Mouse (Mus musculus) layer of hippocampus, adult 9-10 months (tissue): ENCODE results near the gene Ppp4r4.
"Not testable (repeated sequence)": the region's sequence is repeated elsewhere in the genome, so short reads cannot be mapped to it uniquely, and the experiment has no call there.

Experiments used
- DNase-seq: peaks from one replicate; pipeline ENCODE4 v3.0.0; 2022; ENCODE audit warnings: low spot score

Gene Ppp4r4

GRCm38 (mm10) chr12:103532649-103533395, 739 bp downstream of the Ppp4r4 start:
- no peak for DNase-seq

- DNase-seq = no peak
Measured at GRCm38 (mm10) chr12:103540429-103540828, 8.3 kb downstream of the Ppp4r4 start.

- DNase-seq = no peak
Measured at GRCm38 (mm10) chr12:103543351-103543750, 11.3 kb downstream of the Ppp4r4 start.

- no peak for DNase-seq
Measured at GRCm38 (mm10) chr12:103544213-103544612, 12.1 kb downstream of the Ppp4r4 start.

DNA sequence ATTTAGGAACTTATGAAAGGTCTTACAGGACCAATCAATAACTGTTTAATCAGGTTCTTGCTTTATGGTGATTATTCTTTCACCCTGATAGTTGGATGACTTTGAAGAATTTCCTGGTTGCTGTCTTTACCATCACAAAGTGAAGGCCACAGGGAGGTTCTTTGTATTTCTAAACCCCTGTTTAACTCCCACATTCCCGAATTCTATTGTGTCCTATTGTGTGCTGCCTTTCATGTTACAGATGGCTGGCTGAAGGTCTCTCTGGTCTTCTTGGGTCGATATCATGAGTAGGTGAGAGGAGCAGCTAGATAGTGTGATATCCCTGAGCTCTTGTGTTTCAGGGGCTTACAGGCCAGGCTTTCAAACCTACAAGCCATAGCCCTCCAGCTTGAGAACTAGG, 15.4 kb downstream of the Ppp4r4 start:
- no peak for DNase-seq

- no peak for DNase-seq
Measured at GRCm38 (mm10) chr12:103548526-103548925, 16.4 kb downstream of the Ppp4r4 start.

DNA sequence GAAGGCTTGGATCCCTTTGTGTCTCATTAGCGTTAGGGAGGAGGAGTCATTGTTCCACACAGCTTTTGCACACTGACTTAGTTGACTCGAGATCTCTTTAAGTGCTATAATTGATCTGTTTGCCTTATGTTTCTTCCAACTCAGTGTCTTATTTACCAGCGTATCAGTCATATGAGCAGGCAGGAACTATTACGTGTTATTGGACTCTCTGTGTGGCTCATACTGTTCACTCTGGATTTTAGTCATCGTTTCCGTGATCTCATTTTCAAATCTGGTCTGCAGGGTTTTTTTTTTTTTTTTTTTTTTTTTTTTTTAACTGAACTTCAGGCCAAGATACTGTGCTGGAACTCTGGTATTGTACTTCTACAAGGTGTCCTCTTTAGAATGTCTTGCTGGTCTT, 18.0 kb downstream of the Ppp4r4 start:
- no peak for DNase-seq

DNA sequence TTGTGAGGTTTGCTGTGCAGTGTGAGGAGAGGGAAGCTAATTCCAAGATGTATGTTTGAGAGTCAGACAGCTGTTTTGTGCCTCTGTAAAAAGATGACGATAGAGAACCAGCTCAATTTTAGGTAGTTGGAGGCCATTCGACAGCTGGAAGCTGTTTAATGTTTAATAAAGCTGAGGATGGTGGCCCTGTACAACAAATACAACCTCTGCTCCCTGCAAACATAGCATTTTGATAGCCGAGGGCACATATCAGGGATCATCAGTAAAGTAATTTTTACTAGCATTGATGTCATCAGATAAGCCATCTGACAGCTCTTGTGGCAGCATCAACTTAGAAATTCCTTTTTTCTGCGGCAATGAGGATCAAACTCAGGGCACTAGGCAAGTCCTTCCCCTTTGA, 19.3 kb downstream of the Ppp4r4 start:
- DNase-seq = no peak

- DNase-seq = no peak
Measured at GRCm38 (mm10) chr12:103552506-103552905, 20.4 kb downstream of the Ppp4r4 start.

DNA sequence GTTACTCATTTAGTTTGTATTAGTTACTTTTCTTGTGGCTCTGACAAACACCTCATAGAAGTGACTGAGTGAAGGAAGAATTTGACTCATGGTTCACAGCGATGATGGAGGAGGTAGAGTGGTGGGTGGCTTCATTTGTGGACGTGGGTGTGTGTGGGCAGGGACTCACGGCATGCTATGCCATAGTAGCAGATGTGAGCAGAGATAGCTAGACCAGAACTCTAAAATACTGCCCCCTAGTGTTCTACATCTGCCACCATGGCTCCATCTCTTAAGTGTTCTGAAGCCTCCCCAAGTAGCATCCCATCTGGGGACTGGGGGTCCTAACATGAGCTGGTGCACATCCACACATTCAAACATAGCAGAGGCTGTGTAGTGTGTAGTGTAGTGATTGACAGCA, 21.4 kb downstream of the Ppp4r4 start:
- DNase-seq = no peak

GRCm38 (mm10) chr12:103556856-103557255, 24.8 kb downstream of the Ppp4r4 start:
- DNase-seq = no peak

DNA sequence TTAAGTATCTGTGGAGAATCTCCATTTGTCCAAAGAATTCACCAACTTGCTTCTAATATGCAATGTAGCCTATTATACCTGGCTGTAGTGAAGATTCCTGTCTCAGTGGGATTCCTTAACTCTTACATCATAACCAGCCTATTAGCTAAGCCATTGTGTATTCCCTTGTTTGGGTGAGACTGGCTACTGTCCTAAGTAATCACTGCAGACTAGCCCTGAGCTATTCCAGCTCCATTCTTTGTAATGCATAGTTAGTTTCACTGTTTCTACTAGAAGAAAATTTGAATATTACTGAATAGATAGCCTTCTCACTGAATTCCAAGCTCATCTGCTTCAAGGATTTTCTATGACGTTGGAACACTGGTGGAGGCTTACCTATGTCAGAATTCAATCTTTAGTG, 32.6 kb downstream of the Ppp4r4 start:
- no peak for DNase-seq

GRCm38 (mm10) chr12:103565151-103565550, 33.1 kb downstream of the Ppp4r4 start:
- DNase-seq = no peak

DNA sequence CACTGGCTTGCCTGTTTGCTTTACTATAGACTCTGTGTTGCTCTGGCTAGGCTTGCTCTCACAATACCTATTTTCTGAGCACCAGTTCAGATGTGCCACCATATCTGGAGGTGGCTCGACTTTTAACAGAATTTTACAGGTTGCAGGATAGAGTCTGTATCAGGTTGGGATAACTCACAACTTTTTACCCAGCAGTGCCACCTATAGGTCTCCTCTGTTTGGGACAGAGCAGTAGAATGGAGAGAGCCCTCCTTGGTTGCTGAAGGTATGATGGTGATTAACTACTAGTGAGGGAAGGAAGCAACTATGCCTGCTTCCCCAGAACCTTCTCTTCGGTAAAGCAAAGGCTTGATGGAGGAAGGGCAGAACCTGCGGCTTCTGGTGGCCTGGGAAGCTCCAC, 35.0 kb downstream of the Ppp4r4 start:
- no peak for DNase-seq

- DNase-seq = no peak
Measured at GRCm38 (mm10) chr12:103569690-103570089, 37.6 kb downstream of the Ppp4r4 start.

GRCm38 (mm10) chr12:103578148-103578547, 46.1 kb downstream of the Ppp4r4 start:
- not testable (repeated sequence) for DNase-seq

DNA sequence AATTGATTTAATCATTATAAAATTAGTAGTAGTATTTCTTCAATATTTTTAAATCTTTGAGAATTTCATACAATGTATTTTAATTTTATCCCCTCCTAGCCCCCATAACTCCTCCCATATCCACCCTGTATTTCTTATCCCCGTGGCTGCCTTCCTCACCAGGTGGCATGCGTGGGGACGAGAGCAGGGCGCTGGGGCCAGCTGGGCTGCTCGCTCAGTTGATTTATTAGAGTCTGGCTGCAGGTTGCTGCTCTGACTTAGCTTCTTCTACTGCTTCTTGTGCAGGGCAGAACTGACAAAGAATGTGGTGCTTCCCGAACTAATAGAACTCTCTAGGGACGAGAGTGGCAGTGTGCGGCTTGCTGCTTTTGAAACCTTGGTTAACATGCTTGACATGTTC, 51.7 kb downstream of the Ppp4r4 start:
- no peak for DNase-seq

- no peak for DNase-seq
Measured at GRCm38 (mm10) chr12:103598411-103598810, 66.3 kb downstream of the Ppp4r4 start.

- no peak for DNase-seq
Measured at GRCm38 (mm10) chr12:103600364-103600763, 68.3 kb downstream of the Ppp4r4 start.

DNA sequence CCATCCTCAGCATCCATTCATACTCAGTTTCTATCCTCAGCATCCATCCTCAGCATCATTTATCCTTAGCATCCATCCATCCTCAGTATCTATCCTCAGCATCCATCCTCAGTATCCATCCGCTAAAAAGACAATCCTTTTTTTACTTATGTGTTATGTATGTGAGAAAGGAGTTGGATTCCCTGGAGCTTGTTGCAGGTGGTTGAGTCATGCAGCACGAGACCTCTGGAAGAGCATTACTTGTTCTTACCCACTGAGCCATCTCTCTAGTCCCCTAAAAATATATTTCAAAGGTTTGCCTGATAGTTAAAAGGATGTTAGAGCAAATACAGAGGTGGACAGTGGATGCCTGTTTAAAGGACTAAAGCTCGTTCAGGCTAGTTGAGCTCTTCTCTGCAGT, 69.8 kb downstream of the Ppp4r4 start:
- DNase-seq = no peak

DNA sequence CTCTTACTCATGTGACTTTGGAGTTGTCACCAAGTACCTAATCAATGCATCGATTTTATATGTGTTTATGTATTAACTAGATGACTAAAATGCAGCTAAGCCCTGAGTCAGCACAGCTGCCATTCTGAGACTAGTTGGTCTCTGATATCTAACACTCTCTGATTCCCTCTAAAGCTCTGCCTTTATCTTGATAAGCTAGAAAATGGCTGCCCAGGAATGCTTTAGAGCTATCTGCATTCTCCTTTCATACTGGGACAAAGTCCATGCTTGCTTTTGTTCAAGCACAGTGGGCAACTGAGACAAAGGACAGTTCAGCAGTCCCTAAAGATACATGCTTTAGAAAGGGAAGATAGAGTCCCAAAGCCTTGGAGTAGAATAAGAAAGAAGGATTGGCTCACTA, 83.1 kb downstream of the Ppp4r4 start:
- DNase-seq = no peak

- DNase-seq = no peak
Measured at GRCm38 (mm10) chr12:103615734-103616133, 83.7 kb downstream of the Ppp4r4 start.

- DNase-seq = no peak
Measured at GRCm38 (mm10) chr12:103616860-103617261, 84.8 kb downstream of the Ppp4r4 start.

- no peak for DNase-seq
Measured at GRCm38 (mm10) chr12:103631203-103631612, 99.1 kb downstream of the Ppp4r4 start, which contains the start of gene Serpina10. TSS of gene Serpina10 (minus strand) at chr12:103631444.
